Mouse (Mus musculus) myocyte (in vitro differentiated cells): Measurements from ENCODE around the gene Cd2.

Source experiments
- CEBPB ChIP-seq: IDR thresholded peaks from 2 replicates; pipeline ENCODE4 v1.6.1; 2011; ENCODE audit warnings: mild to moderate bottlenecking, moderate library complexity; ENCODE audit not compliant: poor library complexity, insufficient read depth, severe bottlenecking
- MAX ChIP-seq: IDR thresholded peaks from one replicate; pipeline ENCODE4 v1.6.1; 2011; ENCODE audit warnings: low read depth, mild to moderate bottlenecking, control low read depth
- MYOD1 ChIP-seq, 3 experiments: IDR thresholded peaks; one replicate each; pipeline ENCODE4 v1.6.1; 2011; ENCODE audit warnings: control low read depth in 2 of 3, low read depth in 2 of 3, mild to moderate bottlenecking in 2 of 3, moderate library complexity in 1 of 3; ENCODE audit not compliant: insufficient read length in 2 of 3, control insufficient read depth in 1 of 3
- POLR2A ChIP-seq: IDR thresholded peaks from one replicate; pipeline ENCODE4 v1.6.1; 2011; ENCODE audit warnings: low read depth, mild to moderate bottlenecking, control low read depth, moderate library complexity; ENCODE audit not compliant: insufficient read length
- POLR2AphosphoS2 ChIP-seq: IDR thresholded peaks from one replicate; pipeline ENCODE4 v1.6.1; 2011; ENCODE audit warnings: low read depth, control low read depth; ENCODE audit not compliant: insufficient read length
- TCF12 ChIP-seq: IDR thresholded peaks from one replicate; pipeline ENCODE4 v1.6.1; 2011; ENCODE audit warnings: mild to moderate bottlenecking, control low read depth; ENCODE audit not compliant: poor library complexity, insufficient read depth, severe bottlenecking

DNA sequence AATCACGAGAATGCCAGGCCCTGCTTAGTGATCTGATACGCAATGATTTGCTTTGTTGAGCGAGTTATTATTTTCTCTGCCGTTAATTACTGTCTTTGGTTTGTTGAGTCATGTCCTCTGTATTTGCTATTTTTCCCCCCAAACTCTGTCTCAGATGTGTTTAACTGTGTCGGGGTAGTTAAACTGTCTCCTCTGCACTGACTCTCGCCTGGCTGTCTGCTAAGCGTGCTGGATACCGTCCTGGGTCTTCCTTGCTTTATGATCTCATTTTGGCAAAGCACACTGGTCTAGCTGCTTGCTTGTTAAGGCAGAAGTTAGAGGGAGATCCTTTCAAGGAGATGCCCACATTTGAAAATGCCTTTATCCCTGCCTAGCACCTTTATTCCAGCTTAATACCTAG lies 31.6 kb downstream of the Cd2 start:
- TF ChIP-seq POLR2A (no peak), TCF12 (no peak), POLR2AphosphoS2 (no peak), MAX (no peak), MYOD1 (IDR thresholded peaks at IDR 0.05; ENCODE audit: control insufficient read depth in 1 of 3, insufficient read length in 2 of 3, low read depth in 2 of 3) (no peak), CEBPB (no peak)
